Mouse (Mus musculus) kidney, adult 2 months (tissue): ENCODE data around the gene Gpx3.

Source experiments
- CTCF ChIP-seq: fragments of 200-500 bp; conservative IDR thresholded peaks from 2 replicates; pipeline ENCODE4 v1.5.1; 2011; ENCODE audit warnings: low read depth, mild to moderate bottlenecking, control low read depth, low read length, moderate library complexity, mixed read lengths; ENCODE audit not compliant: insufficient read depth, insufficient read length
- POLR2A ChIP-seq: fragments of 200-500 bp; IDR thresholded peaks from one replicate; pipeline ENCODE4 v1.6.1; 2011; ENCODE audit warnings: low read depth, low read length, control low read depth

- no peak for TF ChIP-seq POLR2A
- TF ChIP-seq CTCF = no peak
Measured at GRCm38 (mm10) chr11:54903339-54903738, 1.1 kb downstream of the Gpx3 start.
